Mouse (Mus musculus): ENCODE data around the gene Tgfbr3l. TPM values are rescaled to one million over a fixed set of nuclear protein-coding genes. Genes with fewer than 3 reads are reported as not detected.
A peak's percentile ranks its signal among the peaks of the same experiment; 100 is the strongest.

The Tgfbr3l gene
- total and polyA plus RNA-seq, 2 experiments = 4.2 to 35.1 TPM

- no peaks in the 10 kb centered on the region for H3K27me3 ChIP-seq (ENCODE audit: control insufficient read depth, insufficient read depth, low read length)
- H3K27ac ChIP-seq (replicated peaks; ENCODE audit: insufficient read depth, low read depth, low read length) = no peak overlapping the region
- DNase-seq (ENCODE audit: extremely low read depth, low read depth, low spot score) = no peak
- H3K9ac ChIP-seq (ENCODE audit: low read depth, low read length) = no peak overlapping the region
- WGBS = 98% methylated on average over 4 of the region's 4 CpGs
- H3K79me2 ChIP-seq (ENCODE audit: control insufficient read depth, insufficient read depth, low read length) = no peaks in the 10 kb centered on the region
- H3K4me3 ChIP-seq (ENCODE audit: insufficient read depth, low read depth, low read length) = no peak overlapping the region
- no peaks in the 10 kb centered on the region for H3K4me1 ChIP-seq (ENCODE audit: control insufficient read depth, insufficient read depth, low read length)
- no peak for TF ChIP-seq CTCF (IDR thresholded peaks at IDR 0.05; ENCODE audit: low read depth, low read length)
- no peak for TF ChIP-seq POLR2A (IDR thresholded peaks at IDR 0.05; ENCODE audit: extremely low read depth, insufficient read depth, low read length)
- no peaks in the 10 kb centered on the region for H3K36me3 ChIP-seq (ENCODE audit: control insufficient read depth, insufficient read depth, low read length)
Measured at GRCm38 (mm10) chr8:4227919-4228318, 20.1 kb upstream of the Tgfbr3l start.

- TF ChIP-seq CTCF (IDR thresholded peaks at IDR 0.05; ENCODE audit: low read depth, low read length) (no peak), POLR2A (IDR thresholded peaks at IDR 0.05; ENCODE audit: extremely low read depth, insufficient read depth, low read length) (no peak)
- no peak overlapping the region for H3K4me3 ChIP-seq (ENCODE audit: insufficient read depth, low read depth, low read length)
- no peaks in the 10 kb centered on the region for H3K27me3 ChIP-seq (ENCODE audit: control insufficient read depth, insufficient read depth, low read length)
- no peak overlapping the region for H3K9ac ChIP-seq (ENCODE audit: low read depth, low read length)
- no peaks in the 10 kb centered on the region for H3K79me2 ChIP-seq (ENCODE audit: control insufficient read depth, insufficient read depth, low read length)
- H3K36me3 ChIP-seq (ENCODE audit: control insufficient read depth, insufficient read depth, low read length) = no peaks in the 10 kb centered on the region
- H3K27ac ChIP-seq (replicated peaks; ENCODE audit: insufficient read depth, low read depth, low read length) = no peak overlapping the region
- H3K4me1 ChIP-seq (ENCODE audit: control insufficient read depth, insufficient read depth, low read length) = no peaks in the 10 kb centered on the region
- WGBS = 65% methylated on average over 5 of the region's 5 CpGs
- DNase-seq (ENCODE audit: extremely low read depth, low read depth, low spot score) = no peak
Measured at GRCm38 (mm10) chr8:4229784-4230183, 18.2 kb upstream of the Tgfbr3l start.

- no peaks in the 10 kb centered on the region for H3K27me3 ChIP-seq (ENCODE audit: control insufficient read depth, insufficient read depth, low read length)
- H3K79me2 ChIP-seq (ENCODE audit: control insufficient read depth, insufficient read depth, low read length) = no peaks in the 10 kb centered on the region
- DNase-seq (ENCODE audit: extremely low read depth, low read depth, low spot score) = no peak
- H3K4me3 ChIP-seq (ENCODE audit: insufficient read depth, low read depth, low read length) = no peak overlapping the region
- no peak overlapping the region for H3K9ac ChIP-seq (ENCODE audit: low read depth, low read length)
- TF ChIP-seq CTCF (IDR thresholded peaks at IDR 0.05; ENCODE audit: low read depth, low read length) (no peak), POLR2A (IDR thresholded peaks at IDR 0.05; ENCODE audit: extremely low read depth, insufficient read depth, low read length) (no peak)
- H3K36me3 ChIP-seq (ENCODE audit: control insufficient read depth, insufficient read depth, low read length) = no peaks in the 10 kb centered on the region
- 69% methylated on average over 10 of the region's 10 CpGs for WGBS
- H3K4me1 ChIP-seq (ENCODE audit: control insufficient read depth, insufficient read depth, low read length) = no peaks in the 10 kb centered on the region
- no peak overlapping the region for H3K27ac ChIP-seq (replicated peaks; ENCODE audit: insufficient read depth, low read depth, low read length)
Measured at GRCm38 (mm10) chr8:4230612-4231351, 17.2 kb upstream of the Tgfbr3l start.

- no peaks in the 10 kb centered on the region for H3K27me3 ChIP-seq (ENCODE audit: control insufficient read depth, insufficient read depth, low read length)
- H3K36me3 ChIP-seq (ENCODE audit: control insufficient read depth, insufficient read depth, low read length) = no peaks in the 10 kb centered on the region
- TF ChIP-seq CTCF (IDR thresholded peaks at IDR 0.05; ENCODE audit: low read depth, low read length) = no peak
- no peak for TF ChIP-seq POLR2A (IDR thresholded peaks at IDR 0.05; ENCODE audit: extremely low read depth, insufficient read depth, low read length)
- peak; percentile 57 for DNase-seq (ENCODE audit: extremely low read depth, low read depth, low spot score)
- peaks cover 10% of the 10 kb centered on the region for H3K4me1 ChIP-seq (ENCODE audit: control insufficient read depth, insufficient read depth, low read length)
- H3K4me3 ChIP-seq (ENCODE audit: insufficient read depth, low read depth, low read length) = peak overlapping the region; percentile 60
- peak overlapping the region; percentile 78 for H3K9ac ChIP-seq (ENCODE audit: low read depth, low read length)
- H3K79me2 ChIP-seq (ENCODE audit: control insufficient read depth, insufficient read depth, low read length) = peaks cover 12% of the 10 kb centered on the region; the same call in 1 of the 2 replicates
- 4% methylated on average over 15 of the region's 15 CpGs for WGBS
- peak overlapping the region; percentile 88 for H3K27ac ChIP-seq (replicated peaks; ENCODE audit: insufficient read depth, low read depth, low read length)
Measured at GRCm38 (mm10) chr8:4237814-4238433, 10.1 kb upstream of the Tgfbr3l start.

- peak; percentile 95 for DNase-seq (ENCODE audit: extremely low read depth, low read depth, low spot score)
- H3K27me3 ChIP-seq (ENCODE audit: control insufficient read depth, insufficient read depth, low read length) = no peaks in the 10 kb centered on the region
- peak within 1 kb of the TSS; percentile 83 for H3K9ac ChIP-seq (ENCODE audit: low read depth, low read length)
- peak; percentile 80 for TF ChIP-seq POLR2A (IDR thresholded peaks at IDR 0.05; ENCODE audit: extremely low read depth, insufficient read depth, low read length)
- TF ChIP-seq CTCF (IDR thresholded peaks at IDR 0.05; ENCODE audit: low read depth, low read length) = peak; percentile 53
- peaks cover 2% of the 10 kb centered on the region for H3K36me3 ChIP-seq (ENCODE audit: control insufficient read depth, insufficient read depth, low read length)
- peak within 1 kb of the TSS; percentile 78 for H3K4me3 ChIP-seq (ENCODE audit: insufficient read depth, low read depth, low read length)
- H3K79me2 ChIP-seq (ENCODE audit: control insufficient read depth, insufficient read depth, low read length) = peaks cover 12% of the 10 kb centered on the region; the same call in 1 of the 2 replicates
- WGBS = under 1% methylated on average over 67 of the region's 71 CpGs
- H3K27ac ChIP-seq (replicated peaks; ENCODE audit: insufficient read depth, low read depth, low read length) = peak within 1 kb of the TSS; percentile 89
- peaks cover 10% of the 10 kb centered on the region for H3K4me1 ChIP-seq (ENCODE audit: control insufficient read depth, insufficient read depth, low read length)
Measured at GRCm38 (mm10) chr8:4238434-4239192, 9.4 kb upstream of the Tgfbr3l start, which contains the start of the genes Map2k7 and Gm49320. Gene Map2k7 (plus strand): TSS chr8:4238740. Gene Gm49320 (plus strand): TSS chr8:4238865.

All from liver, adult 2 months (tissue).